22 mouse cellular contexts compared by ENCODE assay signal in the genomic region with DNA sequence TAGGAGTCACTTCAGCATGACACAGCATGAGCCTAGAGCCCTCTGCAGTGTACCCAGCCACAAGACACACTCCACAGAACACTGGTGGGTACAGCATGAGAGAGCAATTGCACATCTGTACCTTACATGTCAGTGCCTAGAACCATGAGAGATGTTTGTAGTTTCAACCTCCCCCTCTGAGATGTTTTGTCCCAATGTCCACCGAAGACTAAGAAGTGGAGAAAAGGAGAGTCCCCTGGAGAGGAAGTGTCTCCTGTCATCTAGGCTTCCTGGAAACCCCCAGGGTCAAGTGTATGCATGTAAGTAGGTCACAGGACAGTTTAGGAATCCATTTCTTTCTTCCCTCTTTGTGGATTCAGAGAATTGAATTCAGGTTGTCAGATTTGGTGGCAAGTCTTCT. TPM values are rescaled to one million over a fixed set of nuclear protein-coding genes. Genes with fewer than 3 reads are reported as not detected.
DNase-seq lines count a peak whose midpoint lies in the region; ATAC-seq and TF ChIP-seq lines count a peak whose summit lies in the region.
"Had no signal": no experiment of that assay in that cellular context is flagged by ENCODE, and none has a peak within 500 bp of the region (broad histone marks: within the 10 kb centered on the region; RNA-seq: fewer than 3 reads in every experiment).

No protein-coding gene starts in this region.

- H3K27me3 ChIP-seq in splenic B cell, adult 2 months (ENCODE audit: control insufficient read depth, insufficient read depth, low read length, poor library complexity, severe bottlenecking): no peaks in the 10 kb centered on the region
- H3K27me3 ChIP-seq in midbrain, embryonic 10.5 days (ENCODE audit: low read depth, poor library complexity, severe bottlenecking): 0 out of 2 replicates have a peak, but pooled peaks cover 2% of the 10 kb centered on the region
- H3K27me3 ChIP-seq in midbrain, postnatal 0 days (ENCODE audit: insufficient read depth, low read length): no peaks in the 10 kb centered on the region
- H3K27me3 ChIP-seq: embryonic facial prominence, embryonic 12.5 days; forebrain, embryonic 13.5 days; forebrain, embryonic 15.5 days; Patski had no signal

- H3K36me3 ChIP-seq in splenic B cell, adult 2 months (ENCODE audit: control insufficient read depth, insufficient read depth, low read length, poor library complexity, severe bottlenecking): no peaks in the 10 kb centered on the region
- H3K36me3 ChIP-seq in midbrain, embryonic 10.5 days: no peaks in the 10 kb centered on the region
- no peaks in the 10 kb centered on the region for H3K36me3 ChIP-seq in midbrain, postnatal 0 days (ENCODE audit: insufficient read depth, low read length)
- H3K36me3 ChIP-seq: embryonic facial prominence, embryonic 10.5 days; embryonic facial prominence, embryonic 12.5 days; forebrain, embryonic 15.5 days; G1E had no signal

- no peak for ATAC-seq in midbrain, postnatal 0 days (ENCODE audit: low FRiP score)
- ATAC-seq: activated CD4-positive, CD25-positive, alpha-beta regulatory T cell, adult 4 months; forebrain, embryonic 13.5 days; forebrain, embryonic 15.5 days; forebrain, postnatal 0 days; Patski had no signal

- 57% methylated on average over 1 of the region's 1 CpGs for WGBS in midbrain, embryonic 10.5 days
- 65% methylated on average over 1 of the region's 1 CpGs for WGBS in midbrain, postnatal 0 days

- no peak overlapping the region for H3K27ac ChIP-seq in midbrain, embryonic 10.5 days (replicated peaks)
- no peak overlapping the region for H3K27ac ChIP-seq in midbrain, postnatal 0 days (ENCODE audit: low read depth, low read length)
- H3K27ac ChIP-seq: embryonic facial prominence, embryonic 10.5 days; embryonic facial prominence, embryonic 12.5 days; forebrain, embryonic 13.5 days; forebrain, embryonic 15.5 days had no signal

- H3K4me1 ChIP-seq in midbrain, embryonic 10.5 days: peaks cover 3% of the 10 kb centered on the region
- H3K4me1 ChIP-seq in midbrain, postnatal 0 days (ENCODE audit: insufficient read depth, low read length): no peaks in the 10 kb centered on the region
- H3K4me1 ChIP-seq: forebrain, embryonic 15.5 days had no signal

- TF ChIP-seq CTCF in midbrain, postnatal 0 days (IDR thresholded peaks at IDR 0.05): no peak

- peak; percentile 42 to 55 for DNase-seq in spleen, postnatal 36 days (ENCODE audit: low spot score in 2 of 2)
- no peak for DNase-seq in spleen, postnatal 14 days (ENCODE audit: low spot score in 2 of 2)
- DNase-seq in B cell, adult 2 months: peak; percentile 40 to 43
- peak; percentile 48 for DNase-seq in splenic B cell, adult 2 months (ENCODE audit: low read depth, low spot score)
- no peak for DNase-seq in midbrain, embryonic 10.5 days (ENCODE audit: low spot score)
- no peak for DNase-seq in midbrain, postnatal 0 days (ENCODE audit: low spot score)
- DNase-seq: adrenal gland, adult 8-10 months; adrenal gland, postnatal 14 days; adrenal gland, postnatal 36 days; cerebellum, adult 11-12 months; cerebellum, adult 2 months; cerebellum, adult 9-10 months; cerebellum, postnatal 10 days; cerebellum, postnatal 25 days; forebrain, postnatal 0 days had no signal

- H3K4me3 ChIP-seq in midbrain, embryonic 10.5 days: no peak overlapping the region
- H3K4me3 ChIP-seq in midbrain, postnatal 0 days (ENCODE audit: low read depth, low read length): no peak overlapping the region
- H3K4me3 ChIP-seq: embryonic facial prominence, embryonic 10.5 days; embryonic facial prominence, embryonic 12.5 days; forebrain, embryonic 13.5 days; forebrain, embryonic 15.5 days had no signal

- H3K9me3 ChIP-seq in midbrain, embryonic 10.5 days (replicated peaks): no peaks in the 10 kb centered on the region
- no peaks in the 10 kb centered on the region for H3K9me3 ChIP-seq in midbrain, postnatal 0 days (ENCODE audit: low read length)
- H3K9me3 ChIP-seq: embryonic facial prominence, embryonic 10.5 days; embryonic facial prominence, embryonic 12.5 days; forebrain, embryonic 13.5 days; forebrain, embryonic 15.5 days; G1E had no signal

- H3K9ac ChIP-seq in midbrain, postnatal 0 days (replicated peaks; ENCODE audit: low read length, poor library complexity, severe bottlenecking): no peak overlapping the region
- H3K9ac ChIP-seq: embryonic facial prominence, embryonic 12.5 days; forebrain, embryonic 13.5 days; forebrain, embryonic 15.5 days; forebrain, postnatal 0 days had no signal

- H3K4me2 ChIP-seq in midbrain, postnatal 0 days (ENCODE audit: low read depth, low read length, poor library complexity, severe bottlenecking): no peak overlapping the region
- H3K4me2 ChIP-seq: embryonic facial prominence, embryonic 12.5 days; forebrain, embryonic 13.5 days; forebrain, embryonic 15.5 days had no signal

RNA-seq across cellular contexts. Expression of gene Hdhd5, which starts 41.3 kb away (rescaled TPM):
- polyA plus RNA-seq in midbrain, embryonic 10.5 days (2016; fragmentation: Nextera tagmentation; extraction: Ambion mirVana): 21.0 and 21.6 TPM in 2 replicates
- 35.2 and 39.3 TPM in 2 replicates for total RNA-seq in midbrain, postnatal 0 days (2014; rRNA removed)
- polyA plus RNA-seq in midbrain, postnatal 0 days (2015; fragmentation: Nextera tagmentation; extraction: Ambion mirVana): 14.0 and 16.6 TPM in 2 replicates

Comparison
In these comparisons a context has a peak if more than half of its experiments do, and no peak if none do; other contexts are left out.
1. DNase-seq: peak in spleen, postnatal 36 days (2 of 2), B cell, adult 2 months (2 of 2) and splenic B cell, adult 2 months (single experiment); none in spleen, postnatal 14 days (0 of 2), midbrain, embryonic 10.5 days (single experiment) and midbrain, postnatal 0 days (single experiment).